Mouse (Mus musculus): ENCODE measurements at regions not wholly inside any gene's neighbourhood (a gene's known extent, or its start where the extent isn't known, plus 50 kb on each side); places are given as distances from the start of the nearest gene placed in this dataset.

GRCm38 (mm10) chr13:35507195-35507594 is 152.4 kb upstream of the Cdyl start:
- no peak for DNase-seq
- Histone ChIP-seq H3K27me3 (ENCODE audit: control insufficient read depth, insufficient read depth, low read length) (no peaks in the 10 kb centered on the region), H3K27ac (ENCODE audit: control insufficient read depth, insufficient read depth, low read length) (no peak overlapping the region), H3K36me3 (ENCODE audit: control insufficient read depth, insufficient read depth, low read length) (no peaks in the 10 kb centered on the region), H3K4me3 (ENCODE audit: control insufficient read depth, insufficient read depth, low read length) (no peak overlapping the region), H3K4me1 (replicated peaks; ENCODE audit: control insufficient read depth, insufficient read depth, low read length) (no peaks in the 10 kb centered on the region)
- TF ChIP-seq CTCF (IDR thresholded peaks at IDR 0.05; ENCODE audit: borderline replicate concordance, control insufficient read depth, extremely low read depth, insufficient read depth, low read length, poor library complexity) (no peak), POLR2A (IDR thresholded peaks at IDR 0.05; ENCODE audit: control insufficient read depth, extremely low read depth, insufficient read depth, low read length, poor library complexity) (no peak)
- 94% methylated on average over 1 of the region's 1 CpGs for WGBS

GRCm38 (mm10) chr13:35512029-35512507 is 147.6 kb upstream of the Cdyl start:
- Histone ChIP-seq H3K4me3 (ENCODE audit: control insufficient read depth, insufficient read depth, low read length) (no peak overlapping the region), H3K36me3 (ENCODE audit: control insufficient read depth, insufficient read depth, low read length) (no peaks in the 10 kb centered on the region), H3K27ac (ENCODE audit: control insufficient read depth, insufficient read depth, low read length) (no peak overlapping the region), H3K4me1 (replicated peaks; ENCODE audit: control insufficient read depth, insufficient read depth, low read length) (no peaks in the 10 kb centered on the region), H3K27me3 (ENCODE audit: control insufficient read depth, insufficient read depth, low read length) (no peaks in the 10 kb centered on the region)
- TF ChIP-seq CTCF (IDR thresholded peaks at IDR 0.05; ENCODE audit: borderline replicate concordance, control insufficient read depth, extremely low read depth, insufficient read depth, low read length, poor library complexity) (no peak), POLR2A (IDR thresholded peaks at IDR 0.05; ENCODE audit: control insufficient read depth, extremely low read depth, insufficient read depth, low read length, poor library complexity) (no peak)
- WGBS: 86% methylated on average over 8 of the region's 8 CpGs
- DNase-seq: no peak

GRCm38 (mm10) chr13:35513120-35513519 is 146.5 kb upstream of the Cdyl start:
- no peaks in the 10 kb centered on the region for H3K27me3 ChIP-seq (ENCODE audit: control insufficient read depth, insufficient read depth, low read length)
- no peak for DNase-seq
- no peaks in the 10 kb centered on the region for H3K4me1 ChIP-seq (replicated peaks; ENCODE audit: control insufficient read depth, insufficient read depth, low read length)
- H3K4me3 ChIP-seq (ENCODE audit: control insufficient read depth, insufficient read depth, low read length): no peak overlapping the region
- no peak for TF ChIP-seq CTCF (IDR thresholded peaks at IDR 0.05; ENCODE audit: borderline replicate concordance, control insufficient read depth, extremely low read depth, insufficient read depth, low read length, poor library complexity)
- TF ChIP-seq POLR2A (IDR thresholded peaks at IDR 0.05; ENCODE audit: control insufficient read depth, extremely low read depth, insufficient read depth, low read length, poor library complexity): no peak
- H3K27ac ChIP-seq (ENCODE audit: control insufficient read depth, insufficient read depth, low read length): no peak overlapping the region
- no peaks in the 10 kb centered on the region for H3K36me3 ChIP-seq (ENCODE audit: control insufficient read depth, insufficient read depth, low read length)
- WGBS: 89% methylated on average over 8 of the region's 8 CpGs

- no peak overlapping the region for H3K4me3 ChIP-seq (ENCODE audit: control insufficient read depth, insufficient read depth, low read length)
- H3K27ac ChIP-seq (ENCODE audit: control insufficient read depth, insufficient read depth, low read length): no peak overlapping the region
- TF ChIP-seq CTCF (IDR thresholded peaks at IDR 0.05; ENCODE audit: borderline replicate concordance, control insufficient read depth, extremely low read depth, insufficient read depth, low read length, poor library complexity) (no peak), POLR2A (IDR thresholded peaks at IDR 0.05; ENCODE audit: control insufficient read depth, extremely low read depth, insufficient read depth, low read length, poor library complexity) (no peak)
- H3K4me1 ChIP-seq (replicated peaks; ENCODE audit: control insufficient read depth, insufficient read depth, low read length): no peaks in the 10 kb centered on the region
- H3K27me3 ChIP-seq (ENCODE audit: control insufficient read depth, insufficient read depth, low read length): no peaks in the 10 kb centered on the region
- H3K36me3 ChIP-seq (ENCODE audit: control insufficient read depth, insufficient read depth, low read length): no peaks in the 10 kb centered on the region
- no peak for DNase-seq
- 87% methylated on average over 3 of the region's 3 CpGs for WGBS
Observed at GRCm38 (mm10) chr13:35515291-35515690, 144.3 kb upstream of the Cdyl start.

GRCm38 (mm10) chr13:35517692-35518091 is 141.9 kb upstream of the Cdyl start:
- TF ChIP-seq POLR2A (IDR thresholded peaks at IDR 0.05; ENCODE audit: control insufficient read depth, extremely low read depth, insufficient read depth, low read length, poor library complexity): no peak
- no peak for TF ChIP-seq CTCF (IDR thresholded peaks at IDR 0.05; ENCODE audit: borderline replicate concordance, control insufficient read depth, extremely low read depth, insufficient read depth, low read length, poor library complexity)
- Histone ChIP-seq H3K36me3 (ENCODE audit: control insufficient read depth, insufficient read depth, low read length) (no peaks in the 10 kb centered on the region), H3K27me3 (ENCODE audit: control insufficient read depth, insufficient read depth, low read length) (no peaks in the 10 kb centered on the region), H3K4me3 (ENCODE audit: control insufficient read depth, insufficient read depth, low read length) (no peak overlapping the region), H3K4me1 (replicated peaks; ENCODE audit: control insufficient read depth, insufficient read depth, low read length) (no peaks in the 10 kb centered on the region), H3K27ac (ENCODE audit: control insufficient read depth, insufficient read depth, low read length) (no peak overlapping the region)
- DNase-seq: no peak
- 97% methylated on average over 3 of the region's 3 CpGs for WGBS

- DNase-seq: no peak
- H3K27ac ChIP-seq (ENCODE audit: control insufficient read depth, insufficient read depth, low read length): no peak overlapping the region
- no peaks in the 10 kb centered on the region for H3K27me3 ChIP-seq (ENCODE audit: control insufficient read depth, insufficient read depth, low read length)
- no peak overlapping the region for H3K4me3 ChIP-seq (ENCODE audit: control insufficient read depth, insufficient read depth, low read length)
- WGBS: 100% methylated on average over 1 of the region's 1 CpGs
- TF ChIP-seq CTCF (IDR thresholded peaks at IDR 0.05; ENCODE audit: borderline replicate concordance, control insufficient read depth, extremely low read depth, insufficient read depth, low read length, poor library complexity) (no peak), POLR2A (IDR thresholded peaks at IDR 0.05; ENCODE audit: control insufficient read depth, extremely low read depth, insufficient read depth, low read length, poor library complexity) (no peak)
- no peaks in the 10 kb centered on the region for H3K4me1 ChIP-seq (replicated peaks; ENCODE audit: control insufficient read depth, insufficient read depth, low read length)
- H3K36me3 ChIP-seq (ENCODE audit: control insufficient read depth, insufficient read depth, low read length): no peaks in the 10 kb centered on the region
Observed at GRCm38 (mm10) chr13:35522272-35522671, 137.4 kb upstream of the Cdyl start.

- no peak overlapping the region for H3K27ac ChIP-seq (ENCODE audit: control insufficient read depth, insufficient read depth, low read length)
- H3K27me3 ChIP-seq (ENCODE audit: control insufficient read depth, insufficient read depth, low read length): no peaks in the 10 kb centered on the region
- no peak overlapping the region for H3K4me3 ChIP-seq (ENCODE audit: control insufficient read depth, insufficient read depth, low read length)
- no peak for DNase-seq
- no peaks in the 10 kb centered on the region for H3K4me1 ChIP-seq (replicated peaks; ENCODE audit: control insufficient read depth, insufficient read depth, low read length)
- TF ChIP-seq POLR2A (IDR thresholded peaks at IDR 0.05; ENCODE audit: control insufficient read depth, extremely low read depth, insufficient read depth, low read length, poor library complexity) (no peak), CTCF (IDR thresholded peaks at IDR 0.05; ENCODE audit: borderline replicate concordance, control insufficient read depth, extremely low read depth, insufficient read depth, low read length, poor library complexity) (no peak)
- no peaks in the 10 kb centered on the region for H3K36me3 ChIP-seq (ENCODE audit: control insufficient read depth, insufficient read depth, low read length)
- WGBS: 58% methylated on average over 3 of the region's 3 CpGs
Observed at GRCm38 (mm10) chr13:35529577-35529976, 130.1 kb upstream of the Cdyl start.

Measured in thymus, adult 2 months (tissue).